Mouse (Mus musculus) midbrain, embryonic 12.5 days (tissue): ENCODE measurements around the gene 2210017I01Rik. TPM values are rescaled to one million over a fixed set of nuclear protein-coding genes. Genes with fewer than 3 reads are reported as not detected.

Source experiments
- polyA plus RNA-seq: library from polyadenylated mRNA; unstranded; fragments of >200 nt; fragmentation: Nextera tagmentation; extraction: Ambion mirVana; gene quantifications from 2 replicates; pipeline ENCODE4 v1.2.1, GENCODE M21; 2016

The 2210017I01Rik gene
- polyA plus RNA-seq, 1 experiment from 2014 or later, result not detected

Other genes with a start within 250 kb of the 2210017I01Rik start
- gene Sprr2f, start 242.3 kb downstream of the 2210017I01Rik start, polyA plus RNA-seq, result not detected in 2 replicates
- not detected in 2 replicates for gene Sprr2h, start 221.8 kb downstream of the 2210017I01Rik start, polyA plus RNA-seq
- not detected in 2 replicates for gene Sprr2i, start 199.5 kb downstream of the 2210017I01Rik start, polyA plus RNA-seq
- gene Sprr2j-ps, start 189.4 kb downstream of the 2210017I01Rik start, polyA plus RNA-seq, result not detected in 2 replicates
- 6.6 and 9.2 TPM in 2 replicates for gene Gm9774, start 178.1 kb downstream of the 2210017I01Rik start, polyA plus RNA-seq
- gene Sprr2k, start 174.9 kb downstream of the 2210017I01Rik start, polyA plus RNA-seq, result not detected in 2 replicates
- gene Sprr1b, start 168.7 kb downstream of the 2210017I01Rik start, polyA plus RNA-seq, result not detected in 2 replicates
- gene Sprr3, start 148.8 kb downstream of the 2210017I01Rik start, polyA plus RNA-seq, result not detected in 2 replicates
- not detected in 2 replicates for gene Sprr1a, start 121.6 kb downstream of the 2210017I01Rik start, polyA plus RNA-seq
- gene Sprr4, start 107.0 kb downstream of the 2210017I01Rik start, polyA plus RNA-seq, result not detected in 2 replicates
- not detected in 2 replicates for gene 2310046K23Rik, start 73.0 kb downstream of the 2210017I01Rik start, polyA plus RNA-seq
- not detected in 2 replicates for gene Ivl, start 33.8 kb downstream of the 2210017I01Rik start, polyA plus RNA-seq
- gene Smcp, start 18.5 kb downstream of the 2210017I01Rik start, polyA plus RNA-seq, result not detected in 2 replicates
- not detected in 2 replicates for gene Lce6a, start 14.2 kb upstream of the 2210017I01Rik start, polyA plus RNA-seq
- not detected in 2 replicates for gene Lce1a1, start 40.8 kb upstream of the 2210017I01Rik start, polyA plus RNA-seq
- gene Lce1b, start 49.4 kb upstream of the 2210017I01Rik start, polyA plus RNA-seq, result not detected in 2 replicates
- gene Lce1a2, start 62.8 kb upstream of the 2210017I01Rik start, polyA plus RNA-seq, result not detected in 2 replicates
- gene Lce1c, start 71.8 kb upstream of the 2210017I01Rik start, polyA plus RNA-seq, result not detected in 2 replicates
- gene Lce1d, start 79.7 kb upstream of the 2210017I01Rik start, polyA plus RNA-seq, result not detected in 2 replicates
- not detected in 2 replicates for gene Lce1e, start 101.6 kb upstream of the 2210017I01Rik start, polyA plus RNA-seq
- gene Lce1f, start 112.9 kb upstream of the 2210017I01Rik start, polyA plus RNA-seq, result not detected in 2 replicates
- gene Gm38119, start 131.6 kb upstream of the 2210017I01Rik start, polyA plus RNA-seq, result not detected in 2 replicates
- not detected in 2 replicates for gene Lce1g, start 144.8 kb upstream of the 2210017I01Rik start, polyA plus RNA-seq
- gene Lce1h, start 157.6 kb upstream of the 2210017I01Rik start, polyA plus RNA-seq, result not detected in 2 replicates
- not detected in 2 replicates for gene Lce1i, start 171.4 kb upstream of the 2210017I01Rik start, polyA plus RNA-seq
- not detected in 2 replicates for gene Lce1j, start 183.0 kb upstream of the 2210017I01Rik start, polyA plus RNA-seq
- not detected in 2 replicates for gene Lce1k, start 200.4 kb upstream of the 2210017I01Rik start, polyA plus RNA-seq
- not detected in 2 replicates for gene Kprp, start 219.8 kb upstream of the 2210017I01Rik start, polyA plus RNA-seq
- not detected in 2 replicates for gene Lce1l, start 243.8 kb upstream of the 2210017I01Rik start, polyA plus RNA-seq